ENCODE assay signal across 21 mouse cellular contexts in genomic region chr6:58632419-58632818, GRCm38 (mm10). TPM values are rescaled to one million over a fixed set of nuclear protein-coding genes. Genes with fewer than 3 reads are reported as not detected.
DNase-seq lines count a peak whose midpoint lies in the region; ATAC-seq and TF ChIP-seq lines count a peak whose summit lies in the region.
"Had no signal": no experiment of that assay in that cellular context is flagged by ENCODE, and none has a peak within 500 bp of the region (broad histone marks: within the 10 kb centered on the region; RNA-seq: fewer than 3 reads in every experiment).

No protein-coding gene starts in this region.

- WGBS in midbrain, embryonic 12.5 days, result 48% methylated on average over 3 of the region's 3 CpGs
- 38% methylated on average over 3 of the region's 3 CpGs for WGBS in midbrain, embryonic 15.5 days
- WGBS in intestine, embryonic 16.5 days, result 71% methylated on average over 3 of the region's 3 CpGs
- WGBS in kidney, embryonic 16.5 days, result 56% methylated on average over 3 of the region's 3 CpGs

- no peaks in the 10 kb centered on the region for H3K9me3 ChIP-seq in midbrain, embryonic 12.5 days
- H3K9me3 ChIP-seq in midbrain, embryonic 15.5 days, result no peaks in the 10 kb centered on the region
- H3K9me3 ChIP-seq in G1E (replicated peaks), result no peaks in the 10 kb centered on the region
- H3K9me3 ChIP-seq in intestine, embryonic 16.5 days (ENCODE audit: control insufficient read depth, low read length), result no peaks in the 10 kb centered on the region
- no peaks in the 10 kb centered on the region for H3K9me3 ChIP-seq in kidney, embryonic 16.5 days (ENCODE audit: low read length)

- no peak overlapping the region for H3K4me3 ChIP-seq in midbrain, embryonic 12.5 days
- no peak overlapping the region for H3K4me3 ChIP-seq in midbrain, embryonic 15.5 days
- no peak overlapping the region; the same call in 1 of the 2 replicates for H3K4me3 ChIP-seq in G1E (ENCODE audit: low read depth, low read length)
- H3K4me3 ChIP-seq in intestine, embryonic 16.5 days (ENCODE audit: low read length), result no peak overlapping the region
- H3K4me3 ChIP-seq in kidney, embryonic 16.5 days (ENCODE audit: low read length), result no peak overlapping the region

- DNase-seq in G1E (ENCODE audit: low spot score), result no peak
- DNase-seq in brain, embryonic 14.5 days (ENCODE audit: low read depth), result peak; percentile 12
- DNase-seq: adrenal gland, adult 2 months; adrenal gland, adult 8-10 months; adrenal gland, postnatal 10 days; adrenal gland, postnatal 14 days; adrenal gland, postnatal 25 days; adrenal gland, postnatal 36 days; B cell, adult 2 months; cerebellum, adult 11 months; cerebellum, adult 11-12 months; cerebellum, adult 18-20 months; cerebellum, adult 2 months; cerebellum, adult 8-10 months had no signal

- ATAC-seq in midbrain, embryonic 12.5 days (ENCODE audit: low FRiP score, low read depth), result 0 out of 2 replicates have a peak, but pooled peaks have one; percentile 12
- no peak for ATAC-seq in midbrain, embryonic 15.5 days (replicated peaks)
- ATAC-seq in G1E (ENCODE audit: extremely low read depth, insufficient number of reproducible peaks, low FRiP score, poor library complexity, severe bottlenecking), result peak; percentile 83
- ATAC-seq in intestine, embryonic 16.5 days, result no peak
- ATAC-seq in kidney, embryonic 16.5 days (ENCODE audit: low FRiP score, low TSS enrichment), result no peak
- ATAC-seq: activated CD4-positive, CD25-positive, alpha-beta regulatory T cell, adult 4 months; Patski had no signal

- no peaks in the 10 kb centered on the region for H3K36me3 ChIP-seq in midbrain, embryonic 12.5 days
- H3K36me3 ChIP-seq in midbrain, embryonic 15.5 days (replicated peaks), result no peaks in the 10 kb centered on the region
- H3K36me3 ChIP-seq in G1E (replicated peaks), result no peaks in the 10 kb centered on the region
- H3K36me3 ChIP-seq in intestine, embryonic 16.5 days (ENCODE audit: control insufficient read depth, insufficient read depth, low read length), result no peaks in the 10 kb centered on the region
- no peaks in the 10 kb centered on the region for H3K36me3 ChIP-seq in kidney, embryonic 16.5 days (ENCODE audit: insufficient read depth, low read length)

- H3K4me1 ChIP-seq in midbrain, embryonic 12.5 days, result no peaks in the 10 kb centered on the region
- H3K4me1 ChIP-seq in midbrain, embryonic 15.5 days, result no peaks in the 10 kb centered on the region
- H3K4me1 ChIP-seq in G1E (ENCODE audit: insufficient read depth, low read depth, low read length), result peaks cover 59% of the 10 kb centered on the region
- 0 out of 2 replicates have a peak, but pooled peaks cover 3% of the 10 kb centered on the region for H3K4me1 ChIP-seq in intestine, embryonic 16.5 days (ENCODE audit: control insufficient read depth, insufficient read depth, low read length)
- H3K4me1 ChIP-seq in kidney, embryonic 16.5 days (ENCODE audit: insufficient read depth, low read length), result peaks cover 24% of the 10 kb centered on the region

- no peak overlapping the region for H3K4me2 ChIP-seq in midbrain, embryonic 12.5 days (replicated peaks)
- no peak overlapping the region for H3K4me2 ChIP-seq in midbrain, embryonic 15.5 days
- H3K4me2 ChIP-seq in intestine, embryonic 16.5 days (ENCODE audit: low read depth, low read length), result no peak overlapping the region
- no peak overlapping the region for H3K4me2 ChIP-seq in kidney, embryonic 16.5 days (replicated peaks; ENCODE audit: low read depth, low read length)

- no peak overlapping the region for H3K9ac ChIP-seq in midbrain, embryonic 12.5 days (replicated peaks)
- no peak overlapping the region for H3K9ac ChIP-seq in midbrain, embryonic 15.5 days
- H3K9ac ChIP-seq in intestine, embryonic 16.5 days (ENCODE audit: low read depth, low read length), result no peak overlapping the region
- H3K9ac ChIP-seq in kidney, embryonic 16.5 days (replicated peaks; ENCODE audit: low read length), result no peak overlapping the region

- no peak for TF ChIP-seq POLR2A in brain, embryonic 14.5 days (IDR thresholded peaks at IDR 0.05; ENCODE audit: borderline replicate concordance, extremely low read depth, insufficient read depth, insufficient read length, poor library complexity, severe bottlenecking)

- no peaks in the 10 kb centered on the region for H3K27me3 ChIP-seq in midbrain, embryonic 12.5 days
- no peaks in the 10 kb centered on the region for H3K27me3 ChIP-seq in midbrain, embryonic 15.5 days (replicated peaks)
- H3K27me3 ChIP-seq in G1E (ENCODE audit: insufficient read depth, low read length), result no peaks in the 10 kb centered on the region
- no peaks in the 10 kb centered on the region for H3K27me3 ChIP-seq in intestine, embryonic 16.5 days (replicated peaks; ENCODE audit: control insufficient read depth, insufficient read depth, low read length)
- no peaks in the 10 kb centered on the region for H3K27me3 ChIP-seq in kidney, embryonic 16.5 days (ENCODE audit: insufficient read depth, low read length)
- H3K27me3 ChIP-seq: CH12.LX, Patski had no signal

- no peak overlapping the region for H3K27ac ChIP-seq in midbrain, embryonic 12.5 days (replicated peaks)
- H3K27ac ChIP-seq in midbrain, embryonic 15.5 days, result no peak overlapping the region
- no peak overlapping the region for H3K27ac ChIP-seq in intestine, embryonic 16.5 days (ENCODE audit: low read length)
- H3K27ac ChIP-seq in kidney, embryonic 16.5 days (ENCODE audit: low read length), result no peak overlapping the region

- no peak for TF ChIP-seq CTCF in G1E (IDR thresholded peaks at IDR 0.05; ENCODE audit: low read depth, low read length)
- no peak for TF ChIP-seq CTCF in brain, embryonic 14.5 days (IDR thresholded peaks at IDR 0.05; ENCODE audit: borderline replicate concordance, extremely low read depth, insufficient read depth, insufficient read length)

RNA-seq across cellular contexts. Expression of gene Abcg2, which starts 48.1 kb away (rescaled TPM):
- polyA plus RNA-seq in midbrain, embryonic 12.5 days (2016; fragmentation: Nextera tagmentation; extraction: Ambion mirVana), result 39.8 and 39.9 TPM in 2 replicates
- polyA plus RNA-seq in midbrain, embryonic 15.5 days (2015; fragmentation: Nextera tagmentation; extraction: Ambion mirVana), result 33.3 and 37.6 TPM in 2 replicates
- total RNA-seq in G1E (2014; fragmentation: Nextera tagmentation) (218 and 223 TPM in 2 replicates), G1E (2017) (199 and 254 TPM in 2 replicates)
- 12.3 and 26.6 TPM in 2 replicates for polyA plus RNA-seq in G1E (2012)
- polyA plus RNA-seq in brain, embryonic 14.5 days (2012; rRNA removed), result 20.5 and 22.1 TPM in 2 replicates
- 99.1 and 102 TPM in 2 replicates for polyA plus RNA-seq in intestine, embryonic 16.5 days (2015; fragmentation: Nextera tagmentation; extraction: Ambion mirVana)
- 117 and 124 TPM in 2 replicates for polyA plus RNA-seq in kidney, embryonic 16.5 days (2015; fragmentation: Nextera tagmentation; extraction: Ambion mirVana)

Comparison
In these comparisons a context has a peak if more than half of its experiments do, and no peak if none do; other contexts are left out.
1. ATAC-seq: peak in midbrain, embryonic 12.5 days (single experiment) and G1E (single experiment); none in midbrain, embryonic 15.5 days (single experiment), intestine, embryonic 16.5 days (single experiment) and kidney, embryonic 16.5 days (single experiment).